Mouse (Mus musculus) cerebellum, adult (tissue): ENCODE measurements at regions not wholly inside any gene's neighbourhood (a gene's known extent, or its start where the extent isn't known, plus 50 kb on each side); places are given as distances from the start of the nearest gene placed in this dataset.

Experiments used
- ATAC-seq: cut with Nextera tagmentation; 2 replicates; pipeline ENCODE4 v1.9.2; 2017; ENCODE audit warnings: mild to moderate bottlenecking, moderate library complexity, mixed read lengths; ENCODE audit not compliant: insufficient number of reproducible peaks, low FRiP score, low TSS enrichment

- ATAC-seq = no peak
Measured at GRCm38 (mm10) chr3:66735468-66735867, 245.7 kb upstream of the Rsrc1 start.

GRCm38 (mm10) chr3:66738201-66739062, 242.8 kb upstream of the Rsrc1 start:
- ATAC-seq = no peak

GRCm38 (mm10) chr3:66739356-66740014, 241.7 kb upstream of the Rsrc1 start:
- ATAC-seq = no peak

GRCm38 (mm10) chr3:66744133-66744913, 236.9 kb upstream of the Rsrc1 start:
- ATAC-seq = no peak

- no peak for ATAC-seq
Measured at GRCm38 (mm10) chr3:66746373-66747072, 234.7 kb upstream of the Rsrc1 start.

- no peak for ATAC-seq
Measured at GRCm38 (mm10) chr3:66747073-66747710, 234.0 kb upstream of the Rsrc1 start.

- no peak for ATAC-seq
Measured at GRCm38 (mm10) chr3:66758141-66758540, 223.0 kb upstream of the Rsrc1 start.

- no peak for ATAC-seq
Measured at GRCm38 (mm10) chr3:66759841-66760240, 221.3 kb upstream of the Rsrc1 start.

- ATAC-seq = no peak
Measured at GRCm38 (mm10) chr3:66762446-66762845, 218.7 kb upstream of the Rsrc1 start.

GRCm38 (mm10) chr3:66797351-66798010, 183.7 kb upstream of the Rsrc1 start:
- no peak for ATAC-seq

- no peak for ATAC-seq
Measured at GRCm38 (mm10) chr3:66798292-66798691, 182.9 kb upstream of the Rsrc1 start.

- no peak for ATAC-seq
Measured at GRCm38 (mm10) chr3:66802538-66802937, 178.7 kb upstream of the Rsrc1 start.

- ATAC-seq = no peak
Measured at GRCm38 (mm10) chr3:66806176-66806575, 175.0 kb upstream of the Rsrc1 start.

GRCm38 (mm10) chr3:66812686-66813445, 168.3 kb upstream of the Rsrc1 start:
- ATAC-seq = no peak

GRCm38 (mm10) chr3:66825761-66826160, 155.4 kb upstream of the Rsrc1 start:
- no peak for ATAC-seq
